Mouse (Mus musculus): ENCODE results near the gene Abca15.
"Not testable (repeated sequence)": the region's sequence is repeated elsewhere in the genome, so short reads cannot be mapped to it uniquely, and the experiment has no call there.

Abca15 gene

DNA sequence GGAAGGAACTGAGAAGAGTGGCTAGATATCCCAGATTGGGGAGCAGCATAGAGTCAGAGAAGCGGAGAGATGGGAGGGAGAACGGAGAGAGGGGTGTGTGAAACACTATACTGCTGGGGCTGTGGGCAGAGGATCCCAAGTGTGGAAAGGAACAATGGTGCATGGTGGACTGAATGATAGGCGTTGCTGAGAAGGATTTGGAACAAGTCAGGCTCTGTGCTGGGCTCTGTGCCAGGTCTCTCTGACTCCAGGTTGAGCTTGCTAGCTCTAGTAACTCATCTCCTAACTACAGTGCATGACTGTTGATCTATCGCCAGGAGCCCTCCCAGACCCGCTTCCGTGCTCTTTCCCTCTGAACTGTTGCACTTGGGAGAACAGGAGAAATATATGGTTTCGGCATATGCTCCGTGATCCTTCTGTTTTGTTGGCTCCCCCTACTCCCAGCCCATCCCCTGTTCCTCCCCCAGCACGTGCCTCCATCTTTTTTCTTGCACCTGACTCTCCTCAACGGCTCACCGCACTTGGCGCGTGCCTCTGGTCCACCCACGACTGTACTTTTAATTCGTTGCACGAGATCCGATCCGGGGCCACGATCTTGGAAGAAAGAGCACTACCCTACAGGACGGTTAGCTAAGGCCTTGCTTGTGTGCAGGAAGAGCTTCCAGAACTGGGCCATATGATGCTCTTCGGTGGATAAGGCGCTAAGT is at the start of gene Abca15:
Gene Abca15 (plus strand): TSS at position 584 of the 707 bp plus-strand sequence.
- DNase-seq: no peak

GRCm38 (mm10) chr7:120285286-120285685 is 43.2 kb upstream of the Abca15 start:
- DNase-seq: no peak

GRCm38 (mm10) chr7:120316086-120316485 is 12.4 kb upstream of the Abca15 start:
- DNase-seq: no peak

DNA sequence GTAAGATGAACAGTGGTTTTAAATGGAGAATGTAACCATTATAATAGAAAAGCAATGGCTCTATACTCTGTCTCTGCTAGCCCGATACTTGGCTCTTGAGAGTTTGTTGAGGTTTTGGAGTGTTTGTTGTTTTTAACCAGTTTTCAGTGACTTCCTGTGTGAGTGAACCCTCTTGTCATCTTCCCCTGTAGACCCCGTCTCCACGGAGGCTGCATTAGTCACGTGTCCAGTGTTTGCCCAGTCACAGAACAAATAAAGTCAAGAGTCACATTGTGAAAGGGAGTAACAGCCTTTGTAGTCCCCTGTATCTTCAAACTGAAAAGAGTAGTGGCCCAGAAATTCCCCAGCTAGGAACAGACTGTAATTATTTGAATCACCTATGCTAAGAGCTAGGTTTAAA is 5.5 kb upstream of the Abca15 start:
- no peak for DNase-seq

DNA sequence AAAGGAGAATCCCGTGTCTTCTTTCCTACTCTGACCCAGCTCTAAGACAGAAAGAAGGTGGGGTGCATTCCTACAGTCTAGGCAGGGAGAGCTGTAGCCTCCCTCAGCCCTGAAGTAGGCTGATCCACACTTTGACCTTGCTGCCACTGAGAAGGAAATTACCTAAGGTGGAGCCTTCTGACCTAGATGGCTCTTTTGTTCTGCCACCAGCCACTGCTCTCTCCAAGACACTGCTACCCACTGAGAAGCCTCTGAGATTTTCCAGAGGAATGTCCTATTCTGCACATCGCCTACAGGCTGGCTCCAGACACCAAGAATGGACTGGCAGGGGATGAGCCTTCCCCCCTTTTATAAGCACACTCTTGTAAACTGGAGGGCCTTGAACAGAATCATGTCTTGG is 2.6 kb upstream of the Abca15 start:
- DNase-seq: not testable (repeated sequence)

- no peak for DNase-seq
Measured at GRCm38 (mm10) chr7:120327220-120328073, 1.0 kb upstream of the Abca15 start.

DNA sequence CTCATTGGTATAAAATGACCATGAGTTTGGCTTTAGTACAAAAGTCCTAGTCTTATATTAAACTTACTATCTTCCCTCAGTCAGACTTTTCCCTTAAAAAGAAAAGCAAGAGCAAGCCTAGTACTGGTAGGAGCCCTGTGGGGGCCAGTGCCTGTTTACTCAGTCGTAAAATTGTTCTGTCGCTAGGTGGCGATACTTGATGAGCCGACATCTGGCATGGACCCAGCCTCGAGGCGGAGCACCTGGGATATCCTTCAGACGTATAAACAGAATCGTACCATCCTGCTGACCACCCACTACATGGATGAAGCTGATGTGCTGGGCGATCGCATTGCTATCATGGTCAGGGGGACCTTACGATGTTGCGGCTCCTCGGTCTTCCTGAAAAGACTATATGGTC is 32.7 kb downstream of the Abca15 start:
- peak; percentile 7 for DNase-seq

DNA sequence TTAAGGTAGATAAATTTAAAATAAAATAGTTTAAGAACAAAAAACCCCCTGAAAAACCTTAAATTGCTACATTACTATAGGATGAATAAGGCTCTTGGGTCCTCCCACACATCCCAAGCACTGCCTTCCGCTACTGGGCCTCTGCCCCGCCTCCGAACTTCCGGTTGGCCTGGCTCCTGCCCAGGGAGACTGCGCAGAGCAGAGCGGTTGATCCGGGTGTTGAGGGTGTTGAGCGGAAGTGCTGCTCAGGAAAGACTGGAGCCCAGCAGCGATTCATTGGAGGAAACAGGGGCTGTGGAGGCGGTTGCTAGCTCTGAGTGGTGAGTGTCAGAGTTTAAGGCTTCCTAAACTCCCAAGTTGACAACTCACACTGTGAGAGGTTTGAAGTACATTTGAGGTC is 81.0 kb downstream of the Abca15 start, which contains the start of gene Abca16:
Gene Abca16 (plus strand): TSS at position 201 of the 400 bp plus-strand sequence.
- DNase-seq: no peak

- no peak for DNase-seq
Measured at GRCm38 (mm10) chr7:120412391-120412790, 83.9 kb downstream of the Abca15 start.

GRCm38 (mm10) chr7:120426625-120427024 is 98.2 kb downstream of the Abca15 start:
- no peak for DNase-seq

- no peak for DNase-seq
Measured at GRCm38 (mm10) chr7:120431464-120431863, 103.0 kb downstream of the Abca15 start.

All from thymus, postnatal 4 days (tissue).